Mouse (Mus musculus) heart, adult 2 months (tissue): ENCODE data around the gene 9530003J23Rik.

Source experiments
- CTCF ChIP-seq: fragments of 200-600 bp; IDR thresholded peaks from 2 replicates; pipeline ENCODE4 v1.8.1; 2022; ENCODE audit warnings: antibody characterized with exemption, mild to moderate bottlenecking, moderate library complexity
- POLR2A ChIP-seq: fragments of 200-500 bp; IDR thresholded peaks from 2 replicates; pipeline ENCODE4 v1.6.1; 2011; ENCODE audit warnings: mild to moderate bottlenecking, low read depth, low read length, control low read depth; ENCODE audit not compliant: insufficient read depth

- TF ChIP-seq CTCF = no peak
- TF ChIP-seq POLR2A = no peak
Measured at GRCm38 (mm10) chr10:117235866-117236265, 2.6 kb downstream of the 9530003J23Rik start.
